Mouse (Mus musculus): ENCODE results near the gene Zbtb9. TPM values are rescaled to one million over a fixed set of nuclear protein-coding genes. Genes with fewer than 3 reads are reported as not detected.

Zbtb9 gene
- total RNA-seq, 2 experiments from 2014 or later = 4.7 to 13.3 TPM

- no peak; the same call in 1 of the 2 replicates for ATAC-seq (ENCODE audit: poor library complexity, severe bottlenecking)
Observed at GRCm38 (mm10) chr17:26946567-26946966, 26.4 kb upstream of the Zbtb9 start.

DNA sequence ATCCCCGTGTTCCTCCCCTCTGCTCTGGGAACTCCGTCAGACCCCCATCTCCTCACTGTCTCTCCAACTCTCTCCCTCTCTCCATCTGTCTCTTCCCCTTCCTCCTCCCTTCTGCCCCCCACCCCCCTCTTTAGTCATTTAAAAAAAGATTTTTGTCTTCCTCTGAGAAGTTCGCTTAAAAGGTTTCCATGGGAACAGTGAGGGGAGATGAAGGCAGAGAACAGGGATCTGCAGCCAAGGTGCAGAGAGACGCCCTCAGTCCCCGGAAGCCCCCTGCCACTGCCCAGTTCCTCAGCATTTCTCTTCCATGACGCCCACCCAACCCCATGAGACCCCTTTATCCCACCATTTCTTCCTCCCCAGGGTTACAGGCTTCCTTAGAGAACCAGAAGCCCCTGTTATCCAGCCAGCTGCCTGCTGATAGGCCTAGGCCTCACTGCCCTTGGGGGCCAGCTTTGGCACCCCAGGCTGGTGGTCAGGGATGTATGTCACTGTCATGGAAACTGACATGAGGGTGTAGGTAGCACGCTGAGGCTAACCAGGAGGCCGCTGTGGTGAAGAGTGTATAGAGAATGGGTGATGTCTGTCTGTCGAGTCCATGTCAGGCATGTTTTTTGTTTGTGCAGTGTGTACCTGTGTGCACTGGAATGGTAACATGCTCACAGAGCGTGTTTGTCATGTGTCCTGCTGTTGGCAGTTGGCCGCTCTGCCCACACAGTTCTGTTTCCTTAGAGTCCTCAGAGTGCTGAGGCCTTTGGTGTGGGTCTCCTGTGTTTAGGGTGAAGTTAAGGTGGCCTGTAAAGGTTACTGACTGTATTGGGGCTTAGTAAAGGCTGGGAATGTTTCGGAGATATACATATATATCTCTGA, 25.5 kb upstream of the Zbtb9 start:
- ATAC-seq (ENCODE audit: poor library complexity, severe bottlenecking) = no peak

DNA sequence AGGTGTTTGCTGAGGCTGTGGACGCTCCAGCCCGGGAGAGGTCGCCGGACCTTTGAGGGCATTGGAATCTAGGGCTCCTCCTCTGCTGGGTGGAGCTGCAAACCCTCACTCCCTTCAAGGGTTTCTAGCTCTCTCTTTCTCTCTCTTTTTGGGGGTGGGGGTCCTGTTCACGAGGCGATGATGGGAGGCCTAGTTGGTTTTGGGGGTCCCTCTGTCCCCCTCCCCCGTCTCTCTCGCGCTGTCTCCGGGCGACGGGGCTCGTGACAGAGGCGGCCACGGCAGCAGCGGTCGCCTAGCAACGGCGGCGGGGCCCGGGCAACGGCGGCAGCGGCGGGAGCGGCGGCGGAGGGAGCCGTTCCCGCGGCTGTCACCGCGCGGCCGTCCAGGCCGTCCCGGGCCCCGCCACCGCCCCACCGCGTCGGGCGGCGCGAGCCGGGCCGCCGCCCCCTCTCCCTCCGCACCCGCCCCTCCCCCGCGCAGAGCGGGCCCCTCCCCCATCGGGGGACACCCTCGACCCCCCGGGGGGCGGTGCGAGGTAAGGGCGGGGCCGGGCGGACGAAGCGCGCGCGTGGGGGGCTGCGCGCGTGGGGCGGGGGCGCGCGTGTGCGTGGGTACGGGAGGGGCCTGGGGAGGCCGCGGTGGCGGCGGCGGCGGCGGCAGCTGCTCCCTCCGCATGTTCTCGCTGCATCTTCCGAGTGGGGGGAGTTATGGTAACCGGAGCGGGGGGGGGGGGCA, 24.5 kb upstream of the Zbtb9 start:
- 0 out of 2 replicates have a peak, but pooled peaks have one; percentile 31 for ATAC-seq (ENCODE audit: poor library complexity, severe bottlenecking)

DNA sequence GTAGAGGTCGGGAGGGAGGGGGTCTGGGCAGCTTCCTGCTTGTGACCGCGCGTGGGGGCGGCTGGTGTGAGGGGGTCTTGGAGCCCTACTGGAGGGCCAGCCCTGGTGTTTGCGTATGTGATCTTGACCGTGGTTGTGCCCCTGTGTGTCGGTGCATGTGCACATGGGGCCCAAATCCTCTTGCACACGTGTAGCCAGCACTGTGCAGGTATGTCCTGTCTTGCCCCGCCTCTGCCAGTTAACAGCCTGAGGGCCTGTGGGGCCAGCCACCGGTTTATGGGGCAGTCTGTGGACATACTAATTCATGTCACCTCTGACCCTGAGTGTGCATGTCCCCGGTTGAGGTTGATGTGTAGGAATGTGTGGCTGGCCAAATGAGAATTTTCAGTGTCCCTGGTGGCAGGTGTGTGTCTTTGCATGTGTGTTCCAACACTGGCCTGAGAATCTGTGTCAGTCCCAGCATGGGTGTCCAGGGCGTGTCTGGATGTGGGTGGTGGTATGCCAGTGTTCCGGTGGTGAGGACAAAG, 23.9 kb upstream of the Zbtb9 start:
- ATAC-seq (ENCODE audit: poor library complexity, severe bottlenecking) = peak; percentile 39

DNA sequence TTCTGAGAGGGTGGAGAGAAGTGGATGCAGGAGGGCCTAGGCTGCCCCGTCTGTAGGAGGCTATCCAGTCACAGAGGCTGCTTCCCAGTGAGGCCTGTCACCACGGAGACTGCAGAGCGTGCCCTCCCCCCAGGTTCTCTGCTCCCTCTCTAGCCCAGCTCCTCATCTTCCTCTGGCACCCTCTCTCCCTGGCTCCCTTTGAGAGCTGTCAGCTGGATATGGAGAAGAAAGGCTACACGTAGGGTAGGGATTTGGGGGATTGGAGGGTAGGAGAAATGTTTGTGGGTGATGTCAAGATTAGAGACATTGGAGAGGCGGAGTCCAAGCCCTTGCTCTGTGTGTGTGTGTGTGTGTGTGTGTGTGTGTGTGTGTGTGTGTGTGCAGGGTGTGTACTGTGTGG, 23.1 kb upstream of the Zbtb9 start:
- ATAC-seq (ENCODE audit: poor library complexity, severe bottlenecking) = no peak

- no peak for ATAC-seq (ENCODE audit: poor library complexity, severe bottlenecking)
Observed at GRCm38 (mm10) chr17:26950560-26951288, 22.2 kb upstream of the Zbtb9 start.

DNA sequence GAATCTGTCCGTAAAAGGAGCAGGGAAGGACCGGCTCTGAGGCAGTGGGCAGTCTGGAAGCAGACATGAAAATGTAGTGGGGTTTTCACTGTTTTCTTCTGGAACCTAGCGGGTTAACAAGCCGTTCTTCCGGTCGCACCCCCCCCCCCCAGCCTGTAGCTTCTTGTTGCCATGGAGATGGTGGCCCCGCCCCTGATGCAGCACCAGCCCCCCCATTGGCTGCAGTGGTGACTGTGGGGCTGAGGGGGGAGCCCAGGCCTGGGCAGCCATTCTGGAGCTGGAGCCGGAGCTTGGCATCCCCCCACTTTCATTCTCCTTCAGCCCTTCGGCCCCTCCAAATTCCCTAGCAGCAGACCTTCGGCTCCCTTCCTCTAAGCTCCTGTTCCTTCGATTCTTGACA, 21.6 kb upstream of the Zbtb9 start:
- 0 out of 2 replicates have a peak, but pooled peaks have one; percentile 34 for ATAC-seq (ENCODE audit: poor library complexity, severe bottlenecking)

- no peak for ATAC-seq (ENCODE audit: poor library complexity, severe bottlenecking)
Observed at GRCm38 (mm10) chr17:26951952-26952877, 20.8 kb upstream of the Zbtb9 start.

- no peak for ATAC-seq (ENCODE audit: poor library complexity, severe bottlenecking)
Observed at GRCm38 (mm10) chr17:26953201-26953600, 19.8 kb upstream of the Zbtb9 start.

- no peak for ATAC-seq (ENCODE audit: poor library complexity, severe bottlenecking)
Observed at GRCm38 (mm10) chr17:26953726-26954125, 19.2 kb upstream of the Zbtb9 start.

- ATAC-seq (ENCODE audit: poor library complexity, severe bottlenecking) = no peak
Observed at GRCm38 (mm10) chr17:26956309-26956708, 16.7 kb upstream of the Zbtb9 start.

DNA sequence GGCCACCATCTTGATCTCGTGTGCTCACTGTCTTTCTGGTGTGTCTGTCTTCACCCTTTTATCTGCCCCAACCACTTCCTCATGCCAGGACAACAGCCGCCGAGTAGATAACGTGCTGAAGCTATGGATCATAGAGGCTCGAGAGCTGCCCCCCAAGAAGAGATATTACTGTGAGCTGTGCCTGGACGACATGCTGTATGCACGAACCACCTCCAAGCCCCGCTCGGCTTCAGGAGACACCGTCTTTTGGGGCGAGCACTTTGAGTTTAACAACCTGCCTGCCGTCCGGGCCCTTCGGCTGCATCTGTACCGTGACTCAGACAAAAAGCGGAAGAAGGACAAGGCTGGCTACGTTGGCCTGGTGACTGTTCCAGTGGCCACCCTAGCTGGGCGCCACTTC, 16.1 kb upstream of the Zbtb9 start:
- ATAC-seq (ENCODE audit: poor library complexity, severe bottlenecking) = peak; percentile 79

GRCm38 (mm10) chr17:26957872-26958271, 15.1 kb upstream of the Zbtb9 start:
- no peak for ATAC-seq (ENCODE audit: poor library complexity, severe bottlenecking)

- no peak for ATAC-seq (ENCODE audit: poor library complexity, severe bottlenecking)
Observed at GRCm38 (mm10) chr17:26958880-26959279, 14.1 kb upstream of the Zbtb9 start.

DNA sequence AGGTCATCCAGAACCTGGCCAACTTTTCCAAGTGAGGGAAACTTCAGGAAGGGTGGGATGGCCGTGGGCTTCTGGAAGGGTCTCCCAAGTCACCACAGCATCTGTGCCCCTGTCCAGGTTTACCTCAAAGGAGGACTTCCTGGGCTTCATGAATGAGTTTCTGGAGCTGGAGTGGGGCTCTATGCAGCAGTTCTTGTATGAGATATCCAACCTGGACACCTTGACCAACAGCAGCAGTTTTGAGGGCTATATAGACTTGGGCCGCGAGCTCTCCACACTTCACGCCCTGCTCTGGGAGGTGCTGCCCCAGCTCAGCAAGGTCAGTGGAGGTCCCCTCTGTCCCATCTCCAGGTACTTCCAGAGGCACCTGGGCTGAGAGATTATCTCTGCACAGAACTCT, 13.2 kb upstream of the Zbtb9 start:
- no peak for ATAC-seq (ENCODE audit: poor library complexity, severe bottlenecking)

- no peak for ATAC-seq (ENCODE audit: poor library complexity, severe bottlenecking)
Observed at GRCm38 (mm10) chr17:26961572-26962240, 11.3 kb upstream of the Zbtb9 start.

DNA sequence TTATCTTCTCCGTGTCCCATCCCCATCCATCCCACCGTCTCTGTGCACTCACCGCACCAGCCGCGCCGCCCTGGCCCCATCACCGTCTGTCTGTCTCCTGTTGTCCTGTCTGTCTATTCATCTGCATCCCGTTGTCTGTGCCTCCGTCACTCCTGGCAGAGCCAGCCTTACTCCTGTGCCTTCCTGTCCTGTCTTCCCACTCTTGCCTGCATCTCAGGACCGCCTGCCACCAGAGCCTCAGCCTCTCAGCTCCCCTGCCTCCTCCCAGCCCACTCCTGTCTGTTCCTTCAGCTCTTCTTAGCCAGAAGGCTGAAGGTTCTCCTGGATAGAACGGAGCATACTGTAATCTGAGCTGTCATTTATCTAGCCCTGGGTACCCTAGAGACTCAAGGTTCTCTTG, 6.0 kb upstream of the Zbtb9 start:
- ATAC-seq (ENCODE audit: poor library complexity, severe bottlenecking) = no peak

DNA sequence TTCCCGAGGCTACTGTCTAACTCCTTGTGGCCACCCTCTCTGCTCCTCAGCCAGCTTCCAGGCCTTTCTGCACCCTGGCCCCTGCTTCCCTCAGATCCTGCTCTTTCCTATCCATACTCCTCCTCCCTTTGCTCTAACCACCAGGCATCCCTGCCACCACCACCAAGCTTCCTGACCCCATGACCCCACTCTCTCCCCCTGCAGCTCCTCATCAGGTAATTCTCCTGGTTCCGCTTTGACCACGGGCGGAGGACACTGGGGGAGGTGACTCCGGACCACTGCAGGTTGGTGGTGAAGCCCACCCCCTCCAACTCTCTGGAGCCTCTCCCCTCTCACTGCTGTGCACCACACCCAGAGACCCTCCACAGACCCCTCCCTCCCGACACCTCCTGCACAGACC, 5.5 kb upstream of the Zbtb9 start:
- ATAC-seq (ENCODE audit: poor library complexity, severe bottlenecking) = no peak

- no peak for ATAC-seq (ENCODE audit: poor library complexity, severe bottlenecking)
Observed at GRCm38 (mm10) chr17:26968200-26968611, 4.8 kb upstream of the Zbtb9 start.

Measured in megakaryocyte, adult 5-6 weeks (primary cell).